Mouse (Mus musculus): ENCODE measurements around the gene 9630041A04Rik.

- no peak for TF ChIP-seq CTCF (IDR thresholded peaks at IDR 0.05; ENCODE audit: low read depth)
- no peak for TF ChIP-seq EP300 (IDR thresholded peaks at IDR 0.05; ENCODE audit: low read depth)
These were observed 20.5 kb upstream of the 9630041A04Rik start for GRCm38 (mm10) chr9:101841101-101841500.
